Mouse (Mus musculus): ENCODE data around the gene Pax8.

The Pax8 gene

GRCm38 (mm10) chr2:24460808-24461127 is 14.6 kb downstream of the Pax8 start:
- DNase-seq, result no peak

- no peak for DNase-seq
Observed at GRCm38 (mm10) chr2:24460112-24460807, 15.1 kb downstream of the Pax8 start.

- DNase-seq, result no peak
Observed at GRCm38 (mm10) chr2:24456841-24457240, 18.6 kb downstream of the Pax8 start.

- no peak for DNase-seq
Observed at GRCm38 (mm10) chr2:24455057-24455855, 20.1 kb downstream of the Pax8 start.

- DNase-seq, result no peak
Observed at GRCm38 (mm10) chr2:24454429-24455011, 20.9 kb downstream of the Pax8 start.

GRCm38 (mm10) chr2:24453206-24453605 is 22.2 kb downstream of the Pax8 start:
- DNase-seq, result no peak

- no peak for DNase-seq
Observed at GRCm38 (mm10) chr2:24449111-24449510, 26.3 kb downstream of the Pax8 start.

- DNase-seq, result no peak
Observed at GRCm38 (mm10) chr2:24443256-24443790, 32.1 kb downstream of the Pax8 start.

- no peak for DNase-seq
Observed at GRCm38 (mm10) chr2:24442303-24442925, 33.0 kb downstream of the Pax8 start.

- no peak for DNase-seq
Observed at GRCm38 (mm10) chr2:24441899-24442298, 33.5 kb downstream of the Pax8 start.

- no peak for DNase-seq
Observed at GRCm38 (mm10) chr2:24440056-24440455, 35.3 kb downstream of the Pax8 start.

- no peak for DNase-seq
Observed at GRCm38 (mm10) chr2:24435699-24436098, 39.7 kb downstream of the Pax8 start.

- DNase-seq, result no peak
Observed at GRCm38 (mm10) chr2:24434670-24435069, 40.7 kb downstream of the Pax8 start.

- DNase-seq, result no peak
Observed at GRCm38 (mm10) chr2:24429806-24430205, 45.6 kb downstream of the Pax8 start.

- no peak for DNase-seq
Observed at GRCm38 (mm10) chr2:24427866-24428675, 47.3 kb downstream of the Pax8 start.

GRCm38 (mm10) chr2:24425630-24426029 is 49.8 kb downstream of the Pax8 start:
- no peak for DNase-seq

- DNase-seq, result no peak
Observed at GRCm38 (mm10) chr2:24422815-24423214, 52.6 kb downstream of the Pax8 start.

- no peak for DNase-seq
Observed at GRCm38 (mm10) chr2:24421211-24421863, 54.1 kb downstream of the Pax8 start.

- DNase-seq, result no peak
Observed at GRCm38 (mm10) chr2:24417564-24417963, 57.8 kb downstream of the Pax8 start.

GRCm38 (mm10) chr2:24417106-24417505 is 58.3 kb downstream of the Pax8 start:
- DNase-seq, result no peak

- DNase-seq, result no peak
Observed at GRCm38 (mm10) chr2:24416668-24417067, 58.7 kb downstream of the Pax8 start.

GRCm38 (mm10) chr2:24413677-24414076 is 61.7 kb downstream of the Pax8 start:
- no peak for DNase-seq
